ENCODE assay signal across 8 mouse cellular contexts in genomic region chr13:21833461-21833860, GRCm38 (mm10). TPM values are rescaled to one million over a fixed set of nuclear protein-coding genes. Genes with fewer than 3 reads are reported as not detected.
A peak's percentile ranks its signal among the peaks of the same experiment; 100 is the strongest.
DNase-seq lines count a peak whose midpoint lies in the region; ATAC-seq and TF ChIP-seq lines count a peak whose summit lies in the region.
"Not testable (repeated sequence)": the region's sequence is repeated elsewhere in the genome, so short reads cannot be mapped to it uniquely, and the experiment has no call there.

Hist1h2ap (minus strand) TSS chr13:21833507.
Hist1h2br (plus strand) TSS chr13:21833743.

- H3K79me2 ChIP-seq in C2C12 (ENCODE audit: control insufficient read depth, insufficient read depth), result not testable (repeated sequence)

- not testable (repeated sequence) for H3K27me3 ChIP-seq in C2C12 (ENCODE audit: control insufficient read depth, insufficient read depth, insufficient read length); intestine, postnatal 0 days (replicated peaks; ENCODE audit: control insufficient read depth, insufficient read depth, low read length); lung, embryonic 16.5 days (ENCODE audit: control insufficient read depth, insufficient read depth, low read depth, low read length); neural tube, embryonic 13.5 days

- H3K79me3 ChIP-seq in C2C12 (ENCODE audit: low read depth), result not testable (repeated sequence)

- H3K4me3 ChIP-seq in C2C12 (ENCODE audit: insufficient read depth, poor library complexity, severe bottlenecking); intestine, postnatal 0 days (ENCODE audit: low read depth, low read length); lung, embryonic 16.5 days (ENCODE audit: low read length); neural tube, embryonic 13.5 days: not testable (repeated sequence)

- intact Hi-C loops in heart, postnatal 10 days (cut with DNase I); left cerebral cortex, postnatal 25 days (cut with DNase I): not testable (repeated sequence)

- not testable (repeated sequence) for H3K4me1 ChIP-seq in intestine, postnatal 0 days (replicated peaks; ENCODE audit: control insufficient read depth, insufficient read depth, low read length); lung, embryonic 16.5 days (replicated peaks; ENCODE audit: control insufficient read depth, insufficient read depth, low read length); neural tube, embryonic 13.5 days (replicated peaks)

- not testable (repeated sequence) for H3K4me2 ChIP-seq in intestine, postnatal 0 days (replicated peaks; ENCODE audit: low read depth); lung, embryonic 16.5 days (ENCODE audit: low read depth, low read length); neural tube, embryonic 13.5 days

- not testable (repeated sequence) for H3ac ChIP-seq in C2C12 (ENCODE audit: control insufficient read depth, insufficient read length, low read depth)

- ATAC-seq in common myeloid progenitor, adult 5-6 weeks (replicated peaks; ENCODE audit: low read depth, poor library complexity, severe bottlenecking), result peak; percentile 71
- ATAC-seq in frontal cortex, adult (ENCODE audit: low TSS enrichment), result peak; percentile 99
- peak; percentile 91 for ATAC-seq in intestine, postnatal 0 days
- peak; percentile 92 for ATAC-seq in lung, embryonic 16.5 days (ENCODE audit: low read depth)
- ATAC-seq in neural tube, embryonic 13.5 days (ENCODE audit: low read depth), result peak; percentile 97

- H3K9ac ChIP-seq in intestine, postnatal 0 days (ENCODE audit: low read depth, low read length); lung, embryonic 16.5 days (ENCODE audit: low read length); neural tube, embryonic 13.5 days: not testable (repeated sequence)

- not testable (repeated sequence) for TF ChIP-seq CTCF in C2C12 (IDR thresholded peaks at IDR 0.05; ENCODE audit: control insufficient read depth, insufficient read depth, insufficient read length); intestine, postnatal 0 days (IDR thresholded peaks at IDR 0.05; ENCODE audit: low read depth)

- not testable (repeated sequence) for DNase-seq in heart, postnatal 10 days; left cerebral cortex, postnatal 25 days (ENCODE audit: low spot score in 2 of 2)

- not testable (repeated sequence) for H3K36me3 ChIP-seq in C2C12 (ENCODE audit: control insufficient read depth, insufficient read depth); intestine, postnatal 0 days (ENCODE audit: control insufficient read depth, insufficient read depth); lung, embryonic 16.5 days (ENCODE audit: control insufficient read depth, insufficient read depth, low read length); neural tube, embryonic 13.5 days

- not testable (repeated sequence) for H3K9me3 ChIP-seq in intestine, postnatal 0 days (ENCODE audit: control insufficient read depth); lung, embryonic 16.5 days (ENCODE audit: control insufficient read depth, low read length); neural tube, embryonic 13.5 days

- not testable (repeated sequence) for H3K27ac ChIP-seq in intestine, postnatal 0 days (ENCODE audit: low read depth, low read length); lung, embryonic 16.5 days (ENCODE audit: low read length); neural tube, embryonic 13.5 days (replicated peaks)

- WGBS in intestine, postnatal 0 days, result no CpG with 5 or more reads among the region's 24 CpGs
- WGBS in lung, embryonic 16.5 days, result no CpG with 5 or more reads among the region's 24 CpGs
- WGBS in neural tube, embryonic 13.5 days, result no CpG with 5 or more reads among the region's 24 CpGs

RNA-seq across cellular contexts. Expression of gene Hist1h2ap, which starts in this region (rescaled TPM):
- polyA plus RNA-seq in C2C12 (2012; fragmentation: generic; extraction: Trizol), result 2,018 TPM
- 1,879 and 2,229 TPM in 2 replicates for total RNA-seq in common myeloid progenitor, adult 5-6 weeks (2017)
- 100 to 1,000 TPM; 265 to 322 TPM for total RNA-seq in heart, postnatal 10 days (2021)
- 1,504 and 1,780 TPM in 2 replicates for polyA plus RNA-seq in intestine, postnatal 0 days (2015; fragmentation: Nextera tagmentation; extraction: Ambion mirVana)
- 10 to 100 TPM in 1 of 2 experiments, not detected in 1; 23.4 TPM for total RNA-seq in left cerebral cortex, postnatal 25 days (2021)
- 3,144 and 3,910 TPM in 2 replicates for polyA plus RNA-seq in lung, embryonic 16.5 days (2015; fragmentation: Nextera tagmentation; extraction: Ambion mirVana)
- polyA plus RNA-seq in neural tube, embryonic 13.5 days (2015; fragmentation: Nextera tagmentation; extraction: Ambion mirVana), result 641 and 649 TPM in 2 replicates

RNA-seq across cellular contexts. Expression of gene Hist1h2br, which starts in this region (rescaled TPM):
- polyA plus RNA-seq in C2C12 (2012; fragmentation: generic; extraction: Trizol), result 19.7 TPM
- total RNA-seq in common myeloid progenitor, adult 5-6 weeks (2017), result 234 and 268 TPM in 2 replicates
- total RNA-seq in heart, postnatal 10 days (2021), result 100 to 1,000 TPM; 181 to 198 TPM
- polyA plus RNA-seq in intestine, postnatal 0 days (2015; fragmentation: Nextera tagmentation; extraction: Ambion mirVana), result 7.8 and 10.0 TPM in 2 replicates
- total RNA-seq in left cerebral cortex, postnatal 25 days (2021), result 10 to 100 TPM; 44.1 to 47.5 TPM
- polyA plus RNA-seq in lung, embryonic 16.5 days (2015; fragmentation: Nextera tagmentation; extraction: Ambion mirVana), result 26.3 and 29.0 TPM in 2 replicates
- 3.9 and 5.2 TPM in 2 replicates for polyA plus RNA-seq in neural tube, embryonic 13.5 days (2015; fragmentation: Nextera tagmentation; extraction: Ambion mirVana)

Comparison
In these comparisons a context has a peak if more than half of its experiments do, and no peak if none do; other contexts are left out.
1. RNA of gene Hist1h2ap (total RNA-seq): 1,879 to 2,229 TPM in common myeloid progenitor, adult 5-6 weeks and 265 to 322 TPM in heart, postnatal 10 days; 23.4 TPM in left cerebral cortex, postnatal 25 days; every median in the first group is over 10 times any median in the second.
2. Peak in every context shown above with its lines, with median percentiles within 50 percentile points of each other: ATAC-seq.